Mouse (Mus musculus): ENCODE results near the gene Zfp768. TPM values are rescaled to one million over a fixed set of nuclear protein-coding genes. Genes with fewer than 3 reads are reported as not detected.
"Not testable (repeated sequence)": the region's sequence is repeated elsewhere in the genome, so short reads cannot be mapped to it uniquely, and the experiment has no call there.

Zfp768 gene
- total RNA-seq, 2 experiments from 2014 or later, result 20.3 to 22.0 TPM

- DNase-seq, result no peak
- intact Hi-C loops (cut with DNase I), result loop anchor here (5.0 to 10.0 kb wide), 2 partner anchors 115 to 137 kb away; partner anchors contain the start of gene Fbrs
These were observed 14.9 kb upstream of the Zfp768 start for GRCm38 (mm10) chr7:127360265-127360664.

GRCm38 (mm10) chr7:127358472-127358871 is 13.1 kb upstream of the Zfp768 start:
- no peak for DNase-seq
- intact Hi-C loops (cut with DNase I), result no loop called here

GRCm38 (mm10) chr7:127357871-127358270 is 12.5 kb upstream of the Zfp768 start:
- no peak for DNase-seq
- intact Hi-C loops (cut with DNase I), result no loop called here

GRCm38 (mm10) chr7:127355796-127356195 is 10.4 kb upstream of the Zfp768 start:
- intact Hi-C loops (cut with DNase I), result no loop called here
- no peak for DNase-seq

GRCm38 (mm10) chr7:127351230-127352004 is 6.0 kb upstream of the Zfp768 start:
- intact Hi-C loops (cut with DNase I), result no loop called here
- DNase-seq, result no peak

- no peak for DNase-seq
- intact Hi-C loops (cut with DNase I), result no loop called here
These were observed 1.3 kb upstream of the Zfp768 start for GRCm38 (mm10) chr7:127346676-127347075.

GRCm38 (mm10) chr7:127345092-127345491 is 297 bp downstream of the Zfp768 start:
- no peak for DNase-seq
- intact Hi-C loops (cut with DNase I), result no loop called here

GRCm38 (mm10) chr7:127344371-127344770 is 1.0 kb downstream of the Zfp768 start:
- intact Hi-C loops (cut with DNase I), result no loop called here
- DNase-seq, result no peak

- DNase-seq, result no peak
- intact Hi-C loops (cut with DNase I), result no loop called here
These were observed 1.9 kb downstream of the Zfp768 start for GRCm38 (mm10) chr7:127343351-127344019.

GRCm38 (mm10) chr7:127342888-127343287 is 2.5 kb downstream of the Zfp768 start:
- intact Hi-C loops (cut with DNase I), result no loop called here
- DNase-seq, result no peak

- no peak for DNase-seq
- intact Hi-C loops (cut with DNase I), result no loop called here
These were observed 3.1 kb downstream of the Zfp768 start for GRCm38 (mm10) chr7:127342332-127342731.

GRCm38 (mm10) chr7:127341861-127342260 is 3.5 kb downstream of the Zfp768 start:
- intact Hi-C loops (cut with DNase I); DNase-seq: not testable (repeated sequence)

- intact Hi-C loops (cut with DNase I), result no loop called here
- no peak for DNase-seq
These were observed 4.0 kb downstream of the Zfp768 start for GRCm38 (mm10) chr7:127341356-127341755.

- intact Hi-C loops (cut with DNase I), result no loop called here
These were observed 7.8 kb downstream of the Zfp768 start for GRCm38 (mm10) chr7:127337636-127338035.

GRCm38 (mm10) chr7:127335604-127336003 is 9.8 kb downstream of the Zfp768 start:
- no peak for DNase-seq
- intact Hi-C loops (cut with DNase I), result no loop called here

More at GRCm38 (mm10) chr7:127337636-127338035, 7.8 kb downstream of the Zfp768 start:
- DNase-seq, result no peak

GRCm38 (mm10) chr7:127333240-127333639 is 12.1 kb downstream of the Zfp768 start:
- DNase-seq, result no peak
- intact Hi-C loops (cut with DNase I), result no loop called here

- peak; percentile 83 for DNase-seq
- intact Hi-C loops (cut with DNase I), result no loop called here
These were observed 18.7 kb downstream of the Zfp768 start for GRCm38 (mm10) chr7:127326685-127327084.

GRCm38 (mm10) chr7:127325550-127325949 is 19.8 kb downstream of the Zfp768 start:
- intact Hi-C loops (cut with DNase I), result no loop called here

GRCm38 (mm10) chr7:127324944-127325343 is 20.4 kb downstream of the Zfp768 start:
- intact Hi-C loops (cut with DNase I), result no loop called here
- DNase-seq, result no peak

More at GRCm38 (mm10) chr7:127325550-127325949, 19.8 kb downstream of the Zfp768 start:
- no peak for DNase-seq

- intact Hi-C loops (cut with DNase I), result no loop called here
These were observed 23.3 kb downstream of the Zfp768 start for GRCm38 (mm10) chr7:127322085-127322484.

GRCm38 (mm10) chr7:127321106-127321505 is 24.3 kb downstream of the Zfp768 start:
- intact Hi-C loops (cut with DNase I), result no loop called here
- DNase-seq, result no peak

More at GRCm38 (mm10) chr7:127322085-127322484, 23.3 kb downstream of the Zfp768 start:
- peak; percentile 60 for DNase-seq

GRCm38 (mm10) chr7:127313912-127314311 is 31.5 kb downstream of the Zfp768 start:
- intact Hi-C loops (cut with DNase I), result no loop called here
- DNase-seq, result no peak

Data from left cerebral cortex, postnatal 4 days (tissue).